Mouse (Mus musculus): ENCODE measurements around the gene Cdc42bpa. TPM values are rescaled to one million over a fixed set of nuclear protein-coding genes. Genes with fewer than 3 reads are reported as not detected.

The Cdc42bpa gene
- polyA plus RNA-seq, 1 experiment from 2014 or later, result 32.6 TPM

DNA sequence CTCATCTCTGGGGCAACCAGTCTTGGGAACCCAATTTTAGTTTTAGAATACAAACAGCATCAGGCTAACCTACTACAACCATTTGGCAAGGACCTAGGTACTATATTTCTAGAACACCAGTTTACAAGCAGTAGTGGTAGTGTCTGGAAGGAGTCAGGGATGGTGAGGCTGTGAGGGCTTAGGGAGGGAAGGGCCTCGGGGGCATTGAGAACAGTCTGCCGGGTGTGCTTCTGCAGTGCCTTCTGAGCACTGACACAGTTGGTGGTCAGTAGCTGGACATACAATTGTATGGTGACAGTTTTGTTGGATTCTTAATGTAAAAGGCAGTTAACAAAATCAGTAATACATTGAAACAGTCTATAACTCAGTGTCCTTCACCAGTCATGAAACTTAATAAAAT lies 200.3 kb downstream of the Cdc42bpa start:
- no peaks in the 10 kb centered on the region for H3K27me3 ChIP-seq
- H3K4me2 ChIP-seq (replicated peaks), result no peak overlapping the region
- H3K9me3 ChIP-seq, result no peaks in the 10 kb centered on the region
- H3K9ac ChIP-seq (replicated peaks), result no peak overlapping the region
- ATAC-seq (replicated peaks), result no peak
- H3K4me1 ChIP-seq, result no peaks in the 10 kb centered on the region
- peaks cover 26% of the 10 kb centered on the region; the same call in 1 of the 2 replicates for H3K36me3 ChIP-seq
- H3K27ac ChIP-seq (replicated peaks), result no peak overlapping the region
- WGBS, result 76% methylated on average over 2 of the region's 2 CpGs
- H3K4me3 ChIP-seq, result no peak overlapping the region

DNA sequence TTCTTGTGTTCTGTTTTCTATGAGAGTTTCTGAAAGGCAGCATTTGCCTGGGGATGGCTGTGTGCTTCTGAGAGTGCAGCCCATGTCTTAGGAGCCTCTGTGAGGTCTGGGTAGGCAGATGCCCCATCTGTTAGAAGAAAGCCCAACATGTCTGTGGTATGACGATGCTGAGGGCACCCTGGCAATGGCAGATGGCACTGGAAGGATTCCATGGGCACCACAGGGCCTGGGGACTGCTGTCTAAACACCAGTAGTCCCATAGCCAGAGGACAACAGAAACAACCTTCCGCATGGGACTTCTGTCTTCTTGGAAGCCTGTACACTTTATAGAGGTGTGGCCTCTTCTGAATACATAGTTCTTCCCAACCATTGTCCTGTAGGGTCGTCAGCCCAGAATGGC lies 200.9 kb downstream of the Cdc42bpa start:
- no peaks in the 10 kb centered on the region for H3K27me3 ChIP-seq
- no peak for ATAC-seq (replicated peaks)
- 69% methylated on average over 3 of the region's 3 CpGs for WGBS

DNA sequence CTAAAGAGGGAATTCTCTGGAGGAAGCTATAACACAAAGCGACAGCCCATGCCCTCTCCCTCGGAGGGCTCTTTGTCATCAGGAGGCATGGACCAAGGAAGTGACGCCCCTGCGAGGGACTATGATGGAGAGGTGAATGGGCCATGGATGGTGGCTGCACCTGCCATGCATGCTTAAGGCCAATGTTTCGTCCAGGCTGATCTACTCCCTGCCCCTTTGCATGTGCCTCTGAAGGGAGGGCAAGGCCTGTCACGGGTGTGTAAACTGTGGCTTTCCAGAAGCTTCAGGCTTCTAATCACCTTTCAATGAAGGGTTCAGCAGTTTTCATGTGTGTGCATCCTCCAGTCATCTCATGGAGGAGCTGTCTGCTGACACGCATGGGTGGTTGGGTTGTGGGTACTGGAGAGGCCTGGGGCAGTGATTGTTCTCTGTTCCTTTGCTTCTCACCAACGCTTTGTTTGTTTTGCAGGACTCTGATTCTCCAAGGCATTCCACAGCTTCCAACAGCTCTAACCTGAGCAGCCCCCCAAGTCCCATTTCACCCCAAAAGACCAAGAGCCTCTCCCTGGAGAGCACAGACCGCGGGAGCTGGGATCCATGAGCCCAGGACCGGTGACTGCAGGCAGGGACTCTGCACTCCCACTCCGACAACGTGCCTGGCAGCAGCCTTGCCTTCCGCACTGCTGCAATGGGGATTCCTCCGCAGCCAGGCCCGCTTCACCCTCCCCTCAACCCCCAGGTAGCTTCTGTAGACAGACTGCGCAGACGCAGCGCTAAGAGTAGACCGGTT lies 201.5 kb downstream of the Cdc42bpa start:
- H3K4me1 ChIP-seq, result no peaks in the 10 kb centered on the region
- ATAC-seq (replicated peaks), result no peak
- peaks cover 26% of the 10 kb centered on the region; the same call in 1 of the 2 replicates for H3K36me3 ChIP-seq
- no peaks in the 10 kb centered on the region for H3K27me3 ChIP-seq
- no peaks in the 10 kb centered on the region for H3K9me3 ChIP-seq
- H3K4me3 ChIP-seq, result no peak overlapping the region
- no peak overlapping the region for H3K27ac ChIP-seq (replicated peaks)
- no peak overlapping the region for H3K9ac ChIP-seq (replicated peaks)
- no peak overlapping the region for H3K4me2 ChIP-seq (replicated peaks)
- WGBS, result 92% methylated on average over 20 of the region's 20 CpGs

More for the DNA sequence above, 200.9 kb downstream of the Cdc42bpa start:
- H3K9me3 ChIP-seq, result no peaks in the 10 kb centered on the region
- H3K36me3 ChIP-seq, result peaks cover 26% of the 10 kb centered on the region; the same call in 1 of the 2 replicates
- H3K4me2 ChIP-seq (replicated peaks), result no peak overlapping the region
- H3K27ac ChIP-seq (replicated peaks), result no peak overlapping the region
- H3K4me1 ChIP-seq, result no peaks in the 10 kb centered on the region
- H3K4me3 ChIP-seq, result no peak overlapping the region
- no peak overlapping the region for H3K9ac ChIP-seq (replicated peaks)

DNA sequence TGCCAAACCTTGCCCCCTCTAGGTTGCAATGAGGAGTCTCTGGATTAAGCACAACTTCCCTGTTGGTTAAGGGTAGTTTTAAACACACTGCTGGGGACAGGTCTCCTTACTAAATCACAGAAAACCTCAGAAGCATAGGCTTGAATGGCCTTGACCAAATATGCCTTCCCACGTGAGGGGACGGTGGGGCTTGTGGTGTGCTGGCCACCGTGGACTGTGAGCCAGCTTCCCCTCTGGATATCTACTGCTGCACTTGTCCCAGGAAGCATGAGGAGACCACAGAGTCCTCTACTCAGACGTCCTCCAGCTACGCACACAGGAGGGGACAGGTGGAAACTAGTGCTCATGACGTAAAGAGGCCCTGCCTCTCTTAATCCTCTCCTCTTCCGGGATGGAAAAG lies 202.7 kb downstream of the Cdc42bpa start:
- Histone ChIP-seq H3K4me2 (replicated peaks) (no peak overlapping the region), H3K27ac (replicated peaks) (no peak overlapping the region), H3K27me3 (no peaks in the 10 kb centered on the region), H3K9me3 (no peaks in the 10 kb centered on the region), H3K4me1 (no peaks in the 10 kb centered on the region), H3K4me3 (no peak overlapping the region), H3K36me3 (peaks cover 26% of the 10 kb centered on the region; the same call in 1 of the 2 replicates), H3K9ac (replicated peaks) (no peak overlapping the region)
- 86% methylated on average over 7 of the region's 7 CpGs for WGBS
- ATAC-seq (replicated peaks), result no peak

DNA sequence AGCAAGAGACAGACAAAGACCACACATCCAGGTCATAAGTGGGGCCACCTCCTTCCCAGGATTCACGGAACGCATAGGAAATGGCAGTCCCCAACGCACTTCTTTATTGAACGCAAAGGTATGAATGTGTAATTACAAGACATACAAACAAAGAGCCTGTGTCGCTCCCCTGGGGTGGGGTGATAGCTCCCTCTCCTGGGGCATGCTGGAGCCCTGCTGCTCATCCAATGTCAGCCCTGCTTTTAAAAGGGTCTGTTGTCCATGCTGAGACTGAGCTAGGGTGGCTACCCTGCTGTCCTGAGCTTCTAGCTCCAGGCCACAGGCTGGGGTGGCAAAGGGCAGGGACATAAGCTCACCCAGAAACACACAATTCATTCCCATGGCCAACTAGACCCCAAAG lies 206.3 kb downstream of the Cdc42bpa start:
- Histone ChIP-seq H3K9me3 (no peaks in the 10 kb centered on the region), H3K9ac (replicated peaks) (no peak overlapping the region)
- no peak for ATAC-seq (replicated peaks)

DNA sequence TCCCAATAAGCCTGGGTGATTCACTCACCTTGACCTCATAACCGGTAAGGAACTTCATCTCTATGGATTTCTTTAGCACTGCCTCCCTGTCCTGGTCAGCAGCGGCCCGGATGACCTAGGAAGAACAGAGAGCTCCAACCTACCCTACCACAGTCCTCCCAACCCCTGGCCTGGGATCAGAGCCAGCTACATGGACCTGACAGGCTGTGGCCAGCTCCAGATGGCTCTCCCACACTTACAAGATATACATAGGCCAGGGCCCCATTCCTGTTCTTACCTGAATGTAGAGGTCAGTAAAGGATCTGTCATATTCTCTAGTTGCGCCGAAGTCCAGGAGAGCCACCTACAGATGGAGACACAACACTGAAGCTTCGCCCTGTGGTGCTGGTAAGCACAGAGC lies 208.0 kb downstream of the Cdc42bpa start:
- 93% methylated on average over 6 of the region's 6 CpGs for WGBS
- Histone ChIP-seq H3K27me3 (no peaks in the 10 kb centered on the region), H3K4me2 (replicated peaks) (no peak overlapping the region), H3K4me1 (no peaks in the 10 kb centered on the region), H3K36me3 (0 out of 2 replicates have a peak, but pooled peaks cover 7% of the 10 kb centered on the region), H3K4me3 (no peak overlapping the region), H3K27ac (replicated peaks) (no peak overlapping the region), H3K9me3 (no peaks in the 10 kb centered on the region), H3K9ac (replicated peaks) (no peak overlapping the region)
- ATAC-seq (replicated peaks), result no peak

More for the DNA sequence above, 206.3 kb downstream of the Cdc42bpa start:
- WGBS, result 82% methylated on average over 5 of the region's 5 CpGs
- no peaks in the 10 kb centered on the region for H3K27me3 ChIP-seq
- H3K4me2 ChIP-seq (replicated peaks), result no peak overlapping the region
- H3K27ac ChIP-seq (replicated peaks), result no peak overlapping the region
- no peaks in the 10 kb centered on the region for H3K4me1 ChIP-seq
- no peak overlapping the region for H3K4me3 ChIP-seq
- peaks cover 21% of the 10 kb centered on the region; the same call in 1 of the 2 replicates for H3K36me3 ChIP-seq

DNA sequence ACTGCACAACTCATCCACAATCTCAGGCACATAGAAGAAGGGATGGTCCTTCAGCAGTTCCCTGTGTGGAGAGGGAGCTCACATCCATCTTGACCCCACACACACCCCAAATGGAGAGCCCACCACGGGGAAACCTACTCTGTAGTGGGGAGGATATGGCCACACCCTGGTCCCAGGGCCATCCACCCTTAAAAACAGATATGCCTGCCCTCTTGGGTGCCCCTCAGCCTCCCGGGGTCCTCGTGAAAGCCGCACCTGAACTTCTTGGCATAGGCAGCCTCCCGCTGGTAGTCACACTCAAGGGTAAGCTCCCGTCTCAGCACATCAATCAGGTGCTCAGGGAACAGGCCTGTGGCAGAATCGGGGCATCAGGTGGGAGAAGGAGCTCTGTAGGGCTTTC lies 208.9 kb downstream of the Cdc42bpa start:
- H3K27ac ChIP-seq (replicated peaks), result no peak overlapping the region
- H3K9me3 ChIP-seq, result no peaks in the 10 kb centered on the region
- H3K4me2 ChIP-seq (replicated peaks), result no peak overlapping the region
- 93% methylated on average over 7 of the region's 7 CpGs for WGBS
- no peaks in the 10 kb centered on the region for H3K27me3 ChIP-seq
- no peak for ATAC-seq (replicated peaks)
- H3K4me3 ChIP-seq, result no peak overlapping the region
- H3K9ac ChIP-seq (replicated peaks), result no peak overlapping the region
- no peaks in the 10 kb centered on the region for H3K36me3 ChIP-seq
- no peaks in the 10 kb centered on the region for H3K4me1 ChIP-seq

DNA sequence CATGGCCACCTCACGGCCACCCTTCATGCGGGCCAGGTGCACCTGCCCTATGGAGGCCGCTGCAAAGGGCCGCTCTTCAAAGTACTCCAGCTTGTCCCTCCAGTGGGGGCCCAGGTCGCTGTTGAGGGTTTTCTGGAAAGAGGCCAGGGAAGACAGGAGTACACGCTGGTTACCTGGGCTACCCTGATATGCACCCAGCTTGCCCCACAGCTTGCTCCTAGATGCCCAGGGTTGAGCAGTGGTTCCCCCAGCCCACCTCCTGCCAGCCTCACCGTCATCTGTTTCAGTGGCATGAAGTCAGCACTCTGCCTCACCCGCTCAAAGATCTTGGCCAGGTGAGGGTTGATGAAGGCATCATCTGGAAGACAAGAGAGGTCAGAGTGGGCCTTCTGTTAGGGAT lies 209.8 kb downstream of the Cdc42bpa start:
- H3K4me3 ChIP-seq, result no peak overlapping the region
- no peaks in the 10 kb centered on the region for H3K9me3 ChIP-seq
- H3K4me2 ChIP-seq (replicated peaks), result no peak overlapping the region
- WGBS, result 91% methylated on average over 8 of the region's 8 CpGs
- H3K36me3 ChIP-seq, result no peaks in the 10 kb centered on the region
- no peak for ATAC-seq (replicated peaks)
- no peaks in the 10 kb centered on the region for H3K4me1 ChIP-seq
- no peak overlapping the region for H3K9ac ChIP-seq (replicated peaks)
- no peaks in the 10 kb centered on the region for H3K27me3 ChIP-seq
- H3K27ac ChIP-seq (replicated peaks), result no peak overlapping the region

DNA sequence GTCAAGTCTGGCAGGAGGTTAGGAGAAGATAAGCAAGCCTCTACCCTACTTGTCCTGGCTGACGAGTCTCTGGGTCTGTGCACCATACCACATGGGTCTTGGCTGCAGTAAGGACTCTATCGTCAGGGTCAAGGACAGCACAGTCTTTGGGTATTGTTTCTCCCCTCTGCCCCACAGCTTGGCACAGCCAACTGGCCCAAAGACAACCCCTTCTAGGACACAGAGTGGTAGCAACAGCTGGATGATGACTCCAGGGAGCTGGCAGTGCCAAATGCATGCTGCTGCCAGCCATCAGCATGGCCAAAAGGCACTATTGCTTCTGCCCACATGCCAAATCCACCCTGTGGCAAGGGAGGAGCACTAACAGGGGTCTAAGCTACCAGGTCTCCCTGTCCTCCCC lies 211.6 kb downstream of the Cdc42bpa start:
- ATAC-seq (replicated peaks), result no peak
- H3K9me3 ChIP-seq, result no peaks in the 10 kb centered on the region
- H3K36me3 ChIP-seq, result no peaks in the 10 kb centered on the region
- H3K4me3 ChIP-seq, result no peak overlapping the region
- H3K27me3 ChIP-seq, result no peaks in the 10 kb centered on the region
- no peak overlapping the region for H3K27ac ChIP-seq (replicated peaks)
- 83% methylated on average over 2 of the region's 2 CpGs for WGBS
- no peak overlapping the region for H3K9ac ChIP-seq (replicated peaks)
- H3K4me2 ChIP-seq (replicated peaks), result no peak overlapping the region
- H3K4me1 ChIP-seq, result no peaks in the 10 kb centered on the region

DNA sequence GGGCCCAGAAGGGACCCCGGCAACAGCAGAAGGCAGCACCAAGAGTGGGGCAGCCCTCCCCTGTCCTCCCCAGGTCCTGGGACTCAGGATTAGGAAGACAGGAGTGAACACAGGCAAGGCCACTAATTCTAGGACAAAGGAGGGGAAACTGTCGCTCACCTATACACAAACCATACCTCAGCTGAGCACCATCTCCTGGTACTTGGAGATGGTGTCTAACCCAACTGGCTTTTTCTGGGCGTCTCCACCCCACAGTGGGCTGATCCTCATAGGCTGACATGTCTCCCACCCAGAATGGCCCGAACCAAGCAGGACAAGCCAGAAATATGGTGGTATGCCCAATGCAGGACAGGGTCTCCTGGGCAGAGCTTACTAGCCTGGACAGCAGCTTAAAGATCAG lies 212.3 kb downstream of the Cdc42bpa start:
- Histone ChIP-seq H3K4me2 (replicated peaks) (no peak overlapping the region), H3K36me3 (no peaks in the 10 kb centered on the region), H3K9ac (replicated peaks) (no peak overlapping the region), H3K27ac (replicated peaks) (no peak overlapping the region), H3K4me3 (no peak overlapping the region), H3K4me1 (no peaks in the 10 kb centered on the region), H3K27me3 (no peaks in the 10 kb centered on the region), H3K9me3 (no peaks in the 10 kb centered on the region)
- WGBS, result 86% methylated on average over 4 of the region's 4 CpGs
- no peak for ATAC-seq (replicated peaks)

DNA sequence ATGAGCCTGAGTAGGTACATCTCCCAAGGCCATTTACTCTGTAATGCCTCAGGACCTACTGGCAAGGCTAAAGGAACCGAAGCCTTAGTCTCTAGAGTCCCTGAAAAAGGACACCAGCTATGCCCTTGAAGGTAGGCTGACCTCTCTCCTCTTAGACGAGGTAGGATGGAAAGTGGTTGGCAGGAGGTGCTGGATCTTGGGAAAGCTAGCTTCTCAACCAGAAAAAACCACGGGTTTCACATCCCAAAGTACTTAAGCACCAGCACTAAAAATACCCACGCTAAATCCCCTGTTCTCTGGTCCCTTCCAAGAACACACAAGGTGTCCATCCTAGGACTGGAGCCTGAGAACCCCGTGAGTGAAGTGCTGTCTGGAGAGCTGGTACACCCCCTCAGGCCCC lies 212.7 kb downstream of the Cdc42bpa start:
- no peak overlapping the region for H3K4me2 ChIP-seq (replicated peaks)
- 81% methylated on average over 5 of the region's 5 CpGs for WGBS
- H3K27ac ChIP-seq (replicated peaks), result no peak overlapping the region
- no peaks in the 10 kb centered on the region for H3K36me3 ChIP-seq
- H3K9ac ChIP-seq (replicated peaks), result no peak overlapping the region
- no peak overlapping the region for H3K4me3 ChIP-seq
- no peak for ATAC-seq (replicated peaks)
- no peaks in the 10 kb centered on the region for H3K9me3 ChIP-seq
- no peaks in the 10 kb centered on the region for H3K27me3 ChIP-seq
- no peaks in the 10 kb centered on the region for H3K4me1 ChIP-seq

DNA sequence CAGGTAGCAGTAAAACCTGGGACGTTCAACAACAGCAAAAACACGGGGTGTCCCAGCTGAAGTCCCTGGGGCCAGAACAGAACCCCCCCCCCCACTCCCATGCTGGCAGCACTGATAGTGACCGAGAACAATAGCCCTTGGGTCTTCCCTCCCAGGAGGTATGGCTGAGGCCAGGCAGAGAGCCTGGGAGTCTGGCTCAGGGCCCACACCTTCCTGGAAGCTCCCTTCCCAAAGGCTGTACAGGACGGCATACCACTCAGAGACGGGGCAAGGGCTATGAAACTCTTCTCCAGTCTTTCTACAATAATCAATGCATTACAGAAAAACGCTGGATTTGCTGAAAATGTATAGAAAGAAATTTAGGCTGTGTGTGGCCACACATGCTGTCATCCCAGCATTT lies 214.4 kb downstream of the Cdc42bpa start:
- H3K9ac ChIP-seq (replicated peaks), result no peak overlapping the region
- no peaks in the 10 kb centered on the region for H3K4me1 ChIP-seq
- H3K4me2 ChIP-seq (replicated peaks), result no peak overlapping the region
- no peaks in the 10 kb centered on the region for H3K36me3 ChIP-seq
- no peak overlapping the region for H3K27ac ChIP-seq (replicated peaks)
- 65% methylated on average over 6 of the region's 6 CpGs for WGBS
- H3K4me3 ChIP-seq, result no peak overlapping the region
- H3K27me3 ChIP-seq, result no peaks in the 10 kb centered on the region
- ATAC-seq (replicated peaks), result no peak
- no peaks in the 10 kb centered on the region for H3K9me3 ChIP-seq

DNA sequence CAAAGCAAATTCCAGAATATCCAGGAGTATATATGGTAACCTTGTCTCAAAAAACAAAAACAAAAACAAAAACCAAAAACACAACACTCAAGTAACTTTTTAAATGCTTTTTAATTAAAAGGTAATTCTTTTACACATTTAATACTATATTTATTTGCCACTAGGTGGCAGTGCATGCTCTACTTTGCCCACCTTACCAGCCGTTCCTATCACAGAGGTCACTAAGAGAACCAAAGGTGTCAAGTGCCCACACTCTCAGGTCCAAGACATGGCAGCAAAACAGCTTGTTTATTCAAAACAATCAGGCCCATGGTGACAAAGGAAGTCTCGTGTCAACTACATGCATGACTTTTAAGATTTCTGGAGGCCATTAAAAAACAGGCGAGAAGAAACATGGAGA lies 214.9 kb downstream of the Cdc42bpa start:
- Histone ChIP-seq H3K36me3 (no peaks in the 10 kb centered on the region), H3K4me2 (replicated peaks) (no peak overlapping the region), H3K4me3 (no peak overlapping the region), H3K9ac (replicated peaks) (no peak overlapping the region), H3K9me3 (no peaks in the 10 kb centered on the region), H3K27ac (replicated peaks) (no peak overlapping the region), H3K4me1 (no peaks in the 10 kb centered on the region), H3K27me3 (no peaks in the 10 kb centered on the region)
- no peak for ATAC-seq (replicated peaks)
- WGBS, result 38% methylated on average over 3 of the region's 3 CpGs

Data from forebrain, embryonic 15.5 days (tissue).